Mouse (Mus musculus) limb, embryonic 12.5 days (tissue): ENCODE measurements around the gene Olfr1302. TPM values are rescaled to one million over a fixed set of nuclear protein-coding genes. Genes with fewer than 3 reads are reported as not detected.

ENCODE experiments used
- ATAC-seq: fragments of 200-750 bp; cut with Nextera tagmentation; 2 replicates; pipeline ENCODE4 v1.8.0; 2017; ENCODE audit warnings: low read depth, moderate TSS enrichment; ENCODE audit not compliant: insufficient number of reproducible peaks, insufficient read depth, low FRiP score, low TSS enrichment
- H3K27ac ChIP-seq: fragments of 300-500 bp; sonication (generic); 2 replicates; pipeline ENCODE4 v1.5.1; 2016; ENCODE audit warnings: mild to moderate bottlenecking, moderate library complexity
- H3K27me3 ChIP-seq: fragments of 300-500 bp; sonication (generic); 2 replicates; pipeline ENCODE4 v1.6.1; 2016; ENCODE audit warnings: mild to moderate bottlenecking, moderate library complexity
- H3K36me3 ChIP-seq: fragments of 300-500 bp; sonication (generic); 2 replicates; pipeline ENCODE4 v1.6.1; 2016; ENCODE audit warnings: mild to moderate bottlenecking, moderate library complexity
- H3K4me1 ChIP-seq: fragments of 300-500 bp; sonication (generic); replicated peaks from 2 replicates; pipeline ENCODE4 v1.6.1; 2016
- H3K4me2 ChIP-seq: fragments of 300-500 bp; sonication (generic); 2 replicates; pipeline ENCODE4 v1.6.1; 2016; ENCODE audit warnings: mild to moderate bottlenecking, moderate library complexity
- H3K4me3 ChIP-seq: fragments of 300-500 bp; sonication (generic); replicated peaks from 2 replicates; pipeline ENCODE4 v1.5.1; 2016; ENCODE audit warnings: mild to moderate bottlenecking
- H3K9ac ChIP-seq: fragments of 300-500 bp; sonication (generic); replicated peaks from 2 replicates; pipeline ENCODE4 v1.6.1; 2016; ENCODE audit warnings: mild to moderate bottlenecking, moderate library complexity
- H3K9me3 ChIP-seq: fragments of 300-500 bp; sonication (generic); 2 replicates; pipeline ENCODE4 v1.6.1; 2016; ENCODE audit warnings: mild to moderate bottlenecking, moderate library complexity
- WGBS: fragments of 180-500 bp; shearing (Covaris S2); methylation state at CpG from one replicate; pipeline ENCODE4 v1.1.7; 2016; 5-methylcytosine and 5-hydroxymethylcytosine counted together
- polyA plus RNA-seq: library from polyadenylated mRNA; unstranded; fragments of >200 nt; fragmentation: Nextera tagmentation; extraction: Ambion mirVana; gene quantifications from 2 replicates; pipeline ENCODE4 v1.2.1, GENCODE M21; 2016

Olfr1302 gene
- polyA plus RNA-seq: not detected in 2 replicates

GRCm38 (mm10) chr2:111777129-111777528 is at the start of gene Olfr1302:
Olfr1302 (plus strand) TSS chr2:111777429.
- Histone ChIP-seq H3K9ac (no peak within 1 kb of the TSS), H3K4me2 (no peak within 1 kb of the TSS), H3K36me3 (no peaks in the 10 kb centered on the region), H3K27ac (no peak within 1 kb of the TSS), H3K9me3 (no peaks in the 10 kb centered on the region), H3K4me3 (no peak within 1 kb of the TSS), H3K27me3 (no peaks in the 10 kb centered on the region), H3K4me1 (no peaks in the 10 kb centered on the region)
- ATAC-seq: no peak
- 79% methylated on average over 2 of the region's 2 CpGs for WGBS

GRCm38 (mm10) chr2:111750706-111751105 is 26.5 kb upstream of the Olfr1302 start, which contains the start of gene Olfr1301:
Olfr1301 (plus strand) TSS chr2:111751006.
- H3K9me3 ChIP-seq: no peaks in the 10 kb centered on the region
- no peaks in the 10 kb centered on the region for H3K36me3 ChIP-seq
- no peak for ATAC-seq
- H3K4me3 ChIP-seq: no peak within 1 kb of the TSS
- no peaks in the 10 kb centered on the region for H3K27me3 ChIP-seq
- no peaks in the 10 kb centered on the region for H3K4me1 ChIP-seq
- H3K9ac ChIP-seq: no peak within 1 kb of the TSS
- H3K27ac ChIP-seq: no peak within 1 kb of the TSS
- no peak within 1 kb of the TSS for H3K4me2 ChIP-seq
- 84% methylated on average over 3 of the region's 3 CpGs for WGBS

DNA sequence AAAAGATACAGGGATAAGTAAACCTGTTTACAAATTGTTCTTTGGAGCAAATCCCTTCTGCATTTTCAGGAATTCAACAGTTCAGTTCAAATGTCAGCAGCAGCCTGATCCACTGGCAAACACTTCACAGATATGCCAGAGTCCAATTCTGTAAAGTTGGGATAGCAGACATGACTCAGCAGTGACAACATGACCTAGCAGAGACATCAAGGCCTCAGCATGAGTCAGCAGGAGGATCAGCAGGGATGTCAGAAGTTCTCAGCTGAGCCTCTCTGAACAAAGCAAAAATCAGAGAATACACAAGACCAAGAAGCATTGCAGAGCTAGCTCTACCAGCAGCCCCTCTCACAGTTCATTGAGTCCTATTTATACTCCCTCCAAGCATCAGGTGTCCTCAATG is 35.7 kb downstream of the Olfr1302 start:
- ATAC-seq: no peak
- H3K4me2 ChIP-seq: no peak overlapping the region
- H3K27me3 ChIP-seq: no peaks in the 10 kb centered on the region
- no peaks in the 10 kb centered on the region for H3K36me3 ChIP-seq
- H3K27ac ChIP-seq: no peak overlapping the region
- no peak overlapping the region for H3K9ac ChIP-seq
- H3K4me1 ChIP-seq: no peaks in the 10 kb centered on the region
- H3K4me3 ChIP-seq: no peak overlapping the region
- 0 out of 2 replicates have a peak, but pooled peaks cover 4% of the 10 kb centered on the region for H3K9me3 ChIP-seq

DNA sequence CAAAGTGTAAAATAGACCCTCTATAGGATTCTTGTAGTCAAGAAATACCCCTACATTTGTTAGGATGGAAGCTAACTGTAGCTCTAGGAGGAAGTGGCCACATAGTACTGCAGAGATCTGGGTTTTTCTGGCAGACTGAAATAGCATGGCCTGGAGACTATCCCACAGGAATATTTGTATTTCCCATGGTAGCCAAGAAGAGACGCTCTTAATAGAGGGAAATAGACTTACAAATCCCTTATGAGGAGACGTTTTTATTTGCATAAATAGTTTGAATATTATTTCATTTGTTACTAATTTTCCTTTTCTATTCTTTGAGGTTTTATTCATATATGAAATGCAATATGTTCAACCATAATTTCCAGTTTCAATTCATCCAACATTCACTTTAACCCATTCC is 43.0 kb downstream of the Olfr1302 start, which contains the start of gene Olfr1303:
Gene Olfr1303, minus strand, starts transcription at position 101 of the 400 bp plus-strand sequence.
- no peaks in the 10 kb centered on the region for H3K27me3 ChIP-seq
- no peaks in the 10 kb centered on the region for H3K4me1 ChIP-seq

More for the DNA sequence above, 43.0 kb downstream of the Olfr1302 start, which contains the start of gene Olfr1303:
- 91% methylated on average over 2 of the region's 2 CpGs for WGBS
- no peak within 1 kb of the TSS for H3K9ac ChIP-seq
- H3K4me2 ChIP-seq: no peak within 1 kb of the TSS
- H3K36me3 ChIP-seq: no peaks in the 10 kb centered on the region
- no peak within 1 kb of the TSS for H3K4me3 ChIP-seq
- H3K27ac ChIP-seq: no peak within 1 kb of the TSS
- no peaks in the 10 kb centered on the region for H3K9me3 ChIP-seq
- ATAC-seq: no peak

Other genes starting within 250 kb of the Olfr1302 start
- gene Olfr1294, start 237.1 kb upstream of the Olfr1302 start, polyA plus RNA-seq: not detected in 2 replicates
- gene Olfr1295, start 207.7 kb upstream of the Olfr1302 start, polyA plus RNA-seq: not detected in 2 replicates
- not detected in 2 replicates for gene Olfr1297, start 150.9 kb upstream of the Olfr1302 start, polyA plus RNA-seq
- not detected in 2 replicates for gene Olfr1298, start 128.2 kb upstream of the Olfr1302 start, polyA plus RNA-seq
- not detected in 2 replicates for gene Olfr1299, start 116.0 kb upstream of the Olfr1302 start, polyA plus RNA-seq
- gene Olfr1301, start 26.4 kb upstream of the Olfr1302 start, polyA plus RNA-seq: not detected in 2 replicates
- not detected in 2 replicates for gene Olfr1303, start 42.9 kb downstream of the Olfr1302 start, polyA plus RNA-seq
- not detected in 2 replicates for gene Olfr1305, start 99.7 kb downstream of the Olfr1302 start, polyA plus RNA-seq
- not detected in 2 replicates for gene Olfr1306, start 138.8 kb downstream of the Olfr1302 start, polyA plus RNA-seq
- gene Olfr1307, start 172.0 kb downstream of the Olfr1302 start, polyA plus RNA-seq: not detected in 2 replicates
- not detected in 2 replicates for gene Olfr1308, start 187.5 kb downstream of the Olfr1302 start, polyA plus RNA-seq
- gene Olfr1309, start 212.9 kb downstream of the Olfr1302 start, polyA plus RNA-seq: not detected in 2 replicates
- gene Olfr1310, start 235.3 kb downstream of the Olfr1302 start, polyA plus RNA-seq: not detected in 2 replicates
- gene Olfr1311, start 247.0 kb downstream of the Olfr1302 start, polyA plus RNA-seq: not detected in 2 replicates